ENCODE assay signal across 10 mouse cellular contexts in genomic region chr15:82358431-82359260, GRCm38 (mm10). TPM values are rescaled to one million over a fixed set of nuclear protein-coding genes. Genes with fewer than 3 reads are reported as not detected.
DNase-seq lines count a peak whose midpoint lies in the region; ATAC-seq lines count a peak whose summit lies in the region.
"Had no signal": no experiment of that assay in that cellular context is flagged by ENCODE, and none has a peak within 500 bp of the region (broad histone marks: within the 10 kb centered on the region; RNA-seq: fewer than 3 reads in every experiment).

No protein-coding gene starts in this region.

- peaks cover 38% of the 10 kb centered on the region for H3K4me1 ChIP-seq in megakaryocyte, embryonic 14.5 days
- H3K4me1 ChIP-seq in stomach, embryonic 16.5 days (ENCODE audit: control insufficient read depth, insufficient read depth, low read length), result peaks cover 14% of the 10 kb centered on the region

- intact Hi-C loops in gastrocnemius, postnatal 36 days (cut with DNase I), result no loop called here

- no peak overlapping the region for H3K4me2 ChIP-seq in stomach, embryonic 16.5 days (ENCODE audit: low read depth, low read length)

- H3K27me3 ChIP-seq in megakaryocyte, embryonic 14.5 days (replicated peaks), result peaks cover 3% of the 10 kb centered on the region
- no peaks in the 10 kb centered on the region for H3K27me3 ChIP-seq in stomach, embryonic 16.5 days (ENCODE audit: control insufficient read depth, insufficient read depth, low read length)

- H3K9me3 ChIP-seq in megakaryocyte, embryonic 14.5 days, result no peaks in the 10 kb centered on the region
- no peaks in the 10 kb centered on the region for H3K9me3 ChIP-seq in stomach, embryonic 16.5 days (replicated peaks; ENCODE audit: control insufficient read depth, low read length)

- H3K27ac ChIP-seq in stomach, embryonic 16.5 days (ENCODE audit: low read length), result peak overlapping the region; percentile 60

- WGBS in stomach, embryonic 16.5 days, result 53% methylated on average over 22 of the region's 22 CpGs

- ATAC-seq in megakaryocyte, adult 5-6 weeks (ENCODE audit: poor library complexity, severe bottlenecking), result no peak
- ATAC-seq in stomach, embryonic 16.5 days (ENCODE audit: insufficient read depth, low FRiP score), result no peak

- peak; percentile 2 for DNase-seq in cerebellum, adult 9-11 months
- no peak for DNase-seq in cerebellum, postnatal 36 days
- DNase-seq in kidney, postnatal 10 days, result peak; percentile 49
- no peak for DNase-seq in right cerebral cortex, postnatal 10 days (ENCODE audit: low spot score in 2 of 2)
- DNase-seq in gastrocnemius, postnatal 36 days, result no peak
- DNase-seq: retina, postnatal 1 day had no signal

- peak overlapping the region; percentile 46; the same call in 1 of the 2 replicates for H3K9ac ChIP-seq in stomach, embryonic 16.5 days (ENCODE audit: low read length)

- H3K36me3 ChIP-seq in megakaryocyte, embryonic 14.5 days (replicated peaks; ENCODE audit: low read length), result no peaks in the 10 kb centered on the region
- no peaks in the 10 kb centered on the region for H3K36me3 ChIP-seq in stomach, embryonic 16.5 days (ENCODE audit: control insufficient read depth, insufficient read depth, low read length)

- peak overlapping the region; percentile 54 for H3K4me3 ChIP-seq in megakaryocyte, embryonic 14.5 days (replicated peaks)
- no peak overlapping the region for H3K4me3 ChIP-seq in stomach, embryonic 16.5 days (replicated peaks; ENCODE audit: low read length)

RNA-seq across cellular contexts. Expression of gene Ndufa6, which starts 4.5 kb away (rescaled TPM):
- 274 and 631 TPM in 2 replicates for polyA plus RNA-seq in megakaryocyte, embryonic 14.5 days (2012; ENCODE audit: insufficient read depth, low replicate concordance)
- total RNA-seq in megakaryocyte, adult 5-6 weeks (2015), result 254 and 294 TPM in 2 replicates
- 138 and 158 TPM in 2 replicates for total RNA-seq in megakaryocyte, adult 5-6 weeks (2017)
- 352 and 428 TPM in 2 replicates for polyA plus RNA-seq in stomach, embryonic 16.5 days (2015; fragmentation: Nextera tagmentation; extraction: Ambion mirVana)
- 100 to 1,000 TPM; 440 to 476 TPM for total RNA-seq in gastrocnemius, postnatal 36 days (2021)

RNA-seq across cellular contexts. Expression of gene Smdt1, which starts 19.9 kb away (rescaled TPM):
- polyA plus RNA-seq in megakaryocyte, embryonic 14.5 days (2012; ENCODE audit: insufficient read depth, low replicate concordance), result 118 and 198 TPM in 2 replicates
- total RNA-seq in megakaryocyte, adult 5-6 weeks (2015), result 226 and 229 TPM in 2 replicates
- total RNA-seq in megakaryocyte, adult 5-6 weeks (2017), result 123 and 170 TPM in 2 replicates
- 278 and 284 TPM in 2 replicates for polyA plus RNA-seq in stomach, embryonic 16.5 days (2015; fragmentation: Nextera tagmentation; extraction: Ambion mirVana)
- total RNA-seq in gastrocnemius, postnatal 36 days (2021), result 100 to 1,000 TPM; 116 to 123 TPM

RNA-seq across cellular contexts. Expression of gene Pheta2, which starts 19.9 kb away (rescaled TPM):
- 1.2 and 5.5 TPM in 2 replicates for polyA plus RNA-seq in megakaryocyte, embryonic 14.5 days (2012; ENCODE audit: insufficient read depth, low replicate concordance)
- 2.4 and 2.7 TPM in 2 replicates for total RNA-seq in megakaryocyte, adult 5-6 weeks (2015)
- 3.5 and 3.7 TPM in 2 replicates for total RNA-seq in megakaryocyte, adult 5-6 weeks (2017)
- polyA plus RNA-seq in stomach, embryonic 16.5 days (2015; fragmentation: Nextera tagmentation; extraction: Ambion mirVana), result 17.5 and 18.3 TPM in 2 replicates
- under 1 TPM; 0.37 to 0.51 TPM for total RNA-seq in gastrocnemius, postnatal 36 days (2021)

RNA-seq across cellular contexts. Expression of gene Naga, which starts 19.9 kb away (rescaled TPM):
- polyA plus RNA-seq in megakaryocyte, embryonic 14.5 days (2012; ENCODE audit: insufficient read depth, low replicate concordance), result 280 and 641 TPM in 2 replicates
- 159 and 162 TPM in 2 replicates for total RNA-seq in megakaryocyte, adult 5-6 weeks (2015)
- 145 and 160 TPM in 2 replicates for total RNA-seq in megakaryocyte, adult 5-6 weeks (2017)
- 99.0 and 116 TPM in 2 replicates for polyA plus RNA-seq in stomach, embryonic 16.5 days (2015; fragmentation: Nextera tagmentation; extraction: Ambion mirVana)
- total RNA-seq in gastrocnemius, postnatal 36 days (2021), result 10 to 100 TPM; 10.3 to 13.2 TPM

RNA-seq across cellular contexts. Expression of gene Cyp2d22, which starts 21.4 kb away (rescaled TPM):
- 0.13 TPM in 1 of 2 replicates, not detected in the other for polyA plus RNA-seq in megakaryocyte, embryonic 14.5 days (2012; ENCODE audit: insufficient read depth, low replicate concordance)
- total RNA-seq in megakaryocyte, adult 5-6 weeks (2015), result 0.39 TPM in 1 of 2 replicates, not detected in the other
- 0.37 TPM in 1 of 2 replicates, not detected in the other for total RNA-seq in megakaryocyte, adult 5-6 weeks (2017)
- 12.6 and 16.4 TPM in 2 replicates for polyA plus RNA-seq in stomach, embryonic 16.5 days (2015; fragmentation: Nextera tagmentation; extraction: Ambion mirVana)
- total RNA-seq in gastrocnemius, postnatal 36 days (2021), result 10 to 100 TPM; 12.3 to 16.7 TPM
- total RNA-seq: megakaryocyte-erythroid progenitor cell, adult 5-6 weeks had no signal

Comparison
In these comparisons a context has a peak if more than half of its experiments do, and no peak if none do; other contexts are left out.
1. DNase-seq: peak in cerebellum, adult 9-11 months (single experiment) and kidney, postnatal 10 days (single experiment); none in cerebellum, postnatal 36 days (0 of 2), right cerebral cortex, postnatal 10 days (0 of 2) and gastrocnemius, postnatal 36 days (0 of 2).